8 mouse cellular contexts compared by ENCODE assay signal in the genomic region with DNA sequence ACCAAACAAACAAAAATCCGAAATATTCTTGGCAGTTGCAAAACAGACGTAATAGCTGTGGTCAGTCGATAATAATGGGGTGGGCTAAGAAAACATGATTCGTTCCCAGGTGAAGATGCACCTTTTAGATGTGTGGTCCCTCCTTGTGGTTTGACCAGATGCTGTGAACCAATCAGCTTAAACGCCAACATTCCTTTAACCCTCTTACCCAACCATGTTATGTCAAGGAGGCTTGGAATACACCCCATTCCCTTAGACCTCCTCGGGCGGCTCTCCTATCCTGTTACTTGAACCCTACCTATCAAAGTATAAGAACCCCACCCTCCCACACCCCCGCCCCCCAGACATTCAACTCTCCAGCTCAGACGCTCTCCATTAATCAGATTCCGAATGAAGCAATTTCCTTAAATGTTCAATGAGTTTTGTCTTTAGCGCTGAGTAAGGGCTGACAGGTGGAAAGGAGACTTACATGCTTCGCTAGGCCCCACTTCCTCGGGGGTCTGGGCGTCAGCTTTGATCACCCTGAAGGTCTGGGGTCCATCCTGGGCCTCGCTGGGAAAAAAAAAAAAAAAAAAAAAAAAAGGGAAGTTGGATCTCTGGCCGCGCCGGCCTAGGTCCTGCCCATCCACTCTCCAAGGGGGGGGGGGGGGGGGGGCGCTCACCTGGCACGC. TPM values are rescaled to one million over a fixed set of nuclear protein-coding genes. Genes with fewer than 3 reads are reported as not detected.
DNase-seq lines count a peak whose midpoint lies in the region; ATAC-seq and TF ChIP-seq lines count a peak whose summit lies in the region.

No protein-coding gene starts in this region.

- H3K9ac ChIP-seq in liver, adult 2 months (ENCODE audit: low read depth, low read length): no peak overlapping the region
- H3K9ac ChIP-seq in hindbrain, postnatal 0 days (replicated peaks; ENCODE audit: low read length): peak overlapping the region; percentile 59
- peak overlapping the region; percentile 58 for H3K9ac ChIP-seq in neural tube, embryonic 12.5 days

- TF ChIP-seq CTCF in liver, adult 2 months (IDR thresholded peaks at IDR 0.05; ENCODE audit: low read depth, low read length): no peak
- TF ChIP-seq CTCF in cortical plate, adult 2 months (IDR thresholded peaks at IDR 0.05; ENCODE audit: extremely low read depth, insufficient read depth, low read length): no peak
- no peak for TF ChIP-seq CTCF in hindbrain, postnatal 0 days (IDR thresholded peaks at IDR 0.05; ENCODE audit: low read depth)

- H3K4me3 ChIP-seq in liver, adult 2 months (ENCODE audit: insufficient read depth, low read depth, low read length): peak overlapping the region; percentile 71
- H3K4me3 ChIP-seq in cortical plate, adult 2 months (ENCODE audit: insufficient read depth, low read length): peak overlapping the region; percentile 58; the same call in 1 of the 2 replicates
- H3K4me3 ChIP-seq in hindbrain, postnatal 0 days (ENCODE audit: low read length): peak overlapping the region; percentile 68
- peak overlapping the region; percentile 79 for H3K4me3 ChIP-seq in neural tube, embryonic 12.5 days

- H3K36me3 ChIP-seq in liver, adult 2 months (ENCODE audit: control insufficient read depth, insufficient read depth, low read length): peaks cover 4% of the 10 kb centered on the region; the same call in 1 of the 2 replicates
- H3K36me3 ChIP-seq in hindbrain, postnatal 0 days (ENCODE audit: insufficient read depth, low read length): peaks cover 10% of the 10 kb centered on the region; the same call in 1 of the 2 replicates
- peaks cover 10% of the 10 kb centered on the region for H3K36me3 ChIP-seq in neural tube, embryonic 12.5 days

- intact Hi-C loops in gastrocnemius, postnatal 14 days (cut with DNase I; ENCODE audit: low total_unique reads): no loop called here

- no peak for TF ChIP-seq POLR2A in liver, adult 2 months (IDR thresholded peaks at IDR 0.05; ENCODE audit: extremely low read depth, insufficient read depth, low read length)
- TF ChIP-seq POLR2A in cortical plate, adult 2 months (IDR thresholded peaks at IDR 0.05; ENCODE audit: extremely low read depth, insufficient read depth, low read length): no peak

- 39% methylated on average over 17 of the region's 20 CpGs for WGBS in liver, adult 2 months
- 46% methylated on average over 16 of the region's 20 CpGs for WGBS in hindbrain, postnatal 0 days
- 49% methylated on average over 15 of the region's 20 CpGs for WGBS in neural tube, embryonic 12.5 days

- ATAC-seq in hindbrain, postnatal 0 days: no peak
- ATAC-seq in neural tube, embryonic 12.5 days (ENCODE audit: low FRiP score, low read depth): no peak

- H3K4me2 ChIP-seq in hindbrain, postnatal 0 days (ENCODE audit: low read depth, low read length): peak overlapping the region; percentile 67
- H3K4me2 ChIP-seq in neural tube, embryonic 12.5 days (replicated peaks): peak overlapping the region; percentile 70

- H3K4me1 ChIP-seq in liver, adult 2 months (ENCODE audit: control insufficient read depth, insufficient read depth, low read length): peaks cover 4% of the 10 kb centered on the region; the same call in 1 of the 2 replicates
- 0 out of 2 replicates have a peak, but pooled peaks cover 2% of the 10 kb centered on the region for H3K4me1 ChIP-seq in cortical plate, adult 2 months (ENCODE audit: control insufficient read depth, insufficient read depth, low read length)
- peaks cover 9% of the 10 kb centered on the region; the same call in 1 of the 2 replicates for H3K4me1 ChIP-seq in hindbrain, postnatal 0 days (ENCODE audit: insufficient read depth, low read length)
- peaks cover 17% of the 10 kb centered on the region for H3K4me1 ChIP-seq in neural tube, embryonic 12.5 days

- no peak for DNase-seq in liver, adult 2 months (ENCODE audit: extremely low read depth, low read depth, low spot score)
- no peak for DNase-seq in liver
- DNase-seq in hindbrain, postnatal 0 days (ENCODE audit: low spot score): no peak
- DNase-seq in yolk sac, embryonic 10.5 days (ENCODE audit: low spot score): no peak
- no peak for DNase-seq in gastrocnemius, postnatal 14 days
- no peak for DNase-seq in cerebellum, adult 18-20 months

- no peak overlapping the region for H3K27ac ChIP-seq in liver, adult 2 months (replicated peaks; ENCODE audit: insufficient read depth, low read depth, low read length)
- H3K27ac ChIP-seq in cortical plate, adult 2 months (ENCODE audit: insufficient read depth, low read length): no peak overlapping the region
- H3K27ac ChIP-seq in hindbrain, postnatal 0 days: no peak overlapping the region
- H3K27ac ChIP-seq in neural tube, embryonic 12.5 days: no peak overlapping the region

- no peaks in the 10 kb centered on the region for H3K27me3 ChIP-seq in liver, adult 2 months (ENCODE audit: control insufficient read depth, insufficient read depth, low read length)
- no peaks in the 10 kb centered on the region for H3K27me3 ChIP-seq in hindbrain, postnatal 0 days (ENCODE audit: insufficient read depth, low read length)
- no peaks in the 10 kb centered on the region for H3K27me3 ChIP-seq in neural tube, embryonic 12.5 days (replicated peaks)

- H3K79me2 ChIP-seq in liver, adult 2 months (ENCODE audit: control insufficient read depth, insufficient read depth, low read length): no peaks in the 10 kb centered on the region

- H3K9me3 ChIP-seq in hindbrain, postnatal 0 days (ENCODE audit: low read length): no peaks in the 10 kb centered on the region
- H3K9me3 ChIP-seq in neural tube, embryonic 12.5 days: no peaks in the 10 kb centered on the region

RNA-seq across cellular contexts. Expression of a gene that starts 1.0 kb away (rescaled TPM):
- total RNA-seq in liver, adult 2 months (2014; rRNA removed): 12.1 and 13.5 TPM in 2 replicates
- polyA plus RNA-seq in liver, adult 2 months (2012; rRNA removed): 10.7 and 12.9 TPM in 2 replicates
- 29.5 and 30.3 TPM in 2 replicates for polyA plus RNA-seq in cortical plate, adult 2 months (2012; rRNA removed)
- 38.3 and 47.8 TPM in 2 replicates for total RNA-seq in hindbrain, postnatal 0 days (2014; rRNA removed)
- 51.7 and 52.0 TPM in 2 replicates for polyA plus RNA-seq in hindbrain, postnatal 0 days (2015; fragmentation: Nextera tagmentation; extraction: Ambion mirVana)
- 64.1 and 64.5 TPM in 2 replicates for polyA plus RNA-seq in neural tube, embryonic 12.5 days (2016; fragmentation: Nextera tagmentation; extraction: Ambion mirVana)
- 10 to 100 TPM; 11.3 to 13.0 TPM for total RNA-seq in gastrocnemius, postnatal 14 days (2021)

RNA-seq across cellular contexts. Expression of a gene that starts 1.1 kb away (rescaled TPM):
- 11.2 and 17.0 TPM in 2 replicates for total RNA-seq in liver, adult 2 months (2014; rRNA removed)
- 32.1 and 36.2 TPM in 2 replicates for polyA plus RNA-seq in liver, adult 2 months (2012; rRNA removed)
- 24.1 and 25.8 TPM in 2 replicates for polyA plus RNA-seq in cortical plate, adult 2 months (2012; rRNA removed)
- total RNA-seq in hindbrain, postnatal 0 days (2014; rRNA removed): 21.5 and 30.7 TPM in 2 replicates
- polyA plus RNA-seq in hindbrain, postnatal 0 days (2015; fragmentation: Nextera tagmentation; extraction: Ambion mirVana): 41.3 and 47.7 TPM in 2 replicates
- polyA plus RNA-seq in neural tube, embryonic 12.5 days (2016; fragmentation: Nextera tagmentation; extraction: Ambion mirVana): 77.3 and 80.3 TPM in 2 replicates
- total RNA-seq in gastrocnemius, postnatal 14 days (2021): 10 to 100 TPM; 15.2 to 15.7 TPM

RNA-seq across cellular contexts. Expression of a gene that starts 21.0 kb away (rescaled TPM):
- total RNA-seq in liver, adult 2 months (2014; rRNA removed): 9.6 and 9.9 TPM in 2 replicates
- polyA plus RNA-seq in liver, adult 2 months (2012; rRNA removed): 13.5 and 25.4 TPM in 2 replicates
- polyA plus RNA-seq in cortical plate, adult 2 months (2012; rRNA removed): 8.4 and 8.5 TPM in 2 replicates
- total RNA-seq in hindbrain, postnatal 0 days (2014; rRNA removed): 0.25 and 0.63 TPM in 2 replicates
- polyA plus RNA-seq in hindbrain, postnatal 0 days (2015; fragmentation: Nextera tagmentation; extraction: Ambion mirVana): 6.7 and 6.9 TPM in 2 replicates
- polyA plus RNA-seq in neural tube, embryonic 12.5 days (2016; fragmentation: Nextera tagmentation; extraction: Ambion mirVana): 5.2 and 7.7 TPM in 2 replicates
- 1 to 10 TPM; 2.6 to 3.1 TPM for total RNA-seq in gastrocnemius, postnatal 14 days (2021)

RNA-seq across cellular contexts. Expression of a gene that starts 59.7 kb away (rescaled TPM):
- not detected in 2 replicates for total RNA-seq in liver, adult 2 months (2014; rRNA removed)
- polyA plus RNA-seq in liver, adult 2 months (2012; rRNA removed): not detected in 2 replicates
- not detected in 2 replicates for polyA plus RNA-seq in cortical plate, adult 2 months (2012; rRNA removed)
- not detected in 2 replicates for total RNA-seq in hindbrain, postnatal 0 days (2014; rRNA removed)
- not detected in 2 replicates for polyA plus RNA-seq in hindbrain, postnatal 0 days (2015; fragmentation: Nextera tagmentation; extraction: Ambion mirVana)
- not detected in 2 replicates for polyA plus RNA-seq in neural tube, embryonic 12.5 days (2016; fragmentation: Nextera tagmentation; extraction: Ambion mirVana)
- not detected for total RNA-seq in gastrocnemius, postnatal 14 days (2021)
